Mouse (Mus musculus) stomach, postnatal 0 days (tissue): ENCODE data around the gene Olfr713. TPM values are rescaled to one million over a fixed set of nuclear protein-coding genes. Genes with fewer than 3 reads are reported as not detected.

Source experiments
- ATAC-seq: fragments of 200-750 bp; cut with Nextera tagmentation; 2 replicates; pipeline ENCODE4 v1.8.0; 2017; ENCODE audit not compliant: low FRiP score, low TSS enrichment
- DNase-seq: peaks from one replicate; pipeline ENCODE4 v3.0.0-alpha.2; 2016; ENCODE audit warnings: low spot score
- H3K27ac ChIP-seq: fragments of 300-500 bp; sonication (generic); replicated peaks from 2 replicates; pipeline ENCODE4 v1.5.1; 2014; ENCODE audit warnings: mild to moderate bottlenecking, control low read depth
- H3K27me3 ChIP-seq: fragments of 300-500 bp; sonication (generic); 2 replicates; pipeline ENCODE4 v1.6.1; 2014; ENCODE audit warnings: low read length; ENCODE audit not compliant: control insufficient read depth, insufficient read depth
- H3K36me3 ChIP-seq: fragments of 300-500 bp; sonication (generic); 2 replicates; pipeline ENCODE4 v1.6.1; 2014; ENCODE audit warnings: low read length, mixed read lengths; ENCODE audit not compliant: control insufficient read depth, insufficient read depth
- H3K4me1 ChIP-seq: fragments of 300-500 bp; sonication (generic); replicated peaks from 2 replicates; pipeline ENCODE4 v1.6.1; 2014; ENCODE audit warnings: antibody characterized with exemption; ENCODE audit not compliant: control insufficient read depth, insufficient read depth
- H3K4me2 ChIP-seq: fragments of 300-500 bp; sonication (generic); replicated peaks from 2 replicates; pipeline ENCODE4 v1.6.1; 2014; ENCODE audit warnings: low read depth, mild to moderate bottlenecking, control low read depth, moderate library complexity
- H3K4me3 ChIP-seq: fragments of 300-500 bp; sonication (generic); 2 replicates; pipeline ENCODE4 v1.5.1; 2014; ENCODE audit warnings: low read depth, low read length, control low read depth
- H3K9ac ChIP-seq: fragments of 300-500 bp; sonication (generic); 2 replicates; pipeline ENCODE4 v1.6.1; 2014; ENCODE audit warnings: mild to moderate bottlenecking, low read length, control low read depth, mixed read lengths
- H3K9me3 ChIP-seq: fragments of 300-500 bp; sonication (generic); 2 replicates; pipeline ENCODE4 v1.6.1; 2016; ENCODE audit warnings: low read length; ENCODE audit not compliant: control insufficient read depth
- CTCF ChIP-seq: IDR thresholded peaks from 2 replicates; pipeline ENCODE4 v1.5.1; 2016; ENCODE audit warnings: antibody characterized with exemption, low read depth, mild to moderate bottlenecking, moderate library complexity
- EP300 ChIP-seq: optimal IDR thresholded peaks from 2 replicates; pipeline ENCODE3; 2016; ENCODE audit warnings: antibody characterized with exemption
- WGBS: fragments of 180-500 bp; shearing (Covaris S2); extraction: QIAGEN DNeasy Blood & Tissue Kit; methylation state at CpG from one replicate; pipeline ENCODE4 v1.1.7; 2014; 5-methylcytosine and 5-hydroxymethylcytosine counted together
- polyA plus RNA-seq: library from polyadenylated mRNA; unstranded; fragments of >200 nt; fragmentation: Nextera tagmentation; extraction: Ambion mirVana; gene quantifications from 2 replicates; pipeline ENCODE4 v1.2.1, GENCODE M21; 2015

The Olfr713 gene
- polyA plus RNA-seq = not detected in 2 replicates

GRCm38 (mm10) chr7:107030874-107031273, at the start of gene Olfr713:
Olfr713 (plus strand) TSS chr7:107031174.
- Histone ChIP-seq H3K4me3 (no peak within 1 kb of the TSS), H3K27me3 (no peaks in the 10 kb centered on the region), H3K9ac (no peak within 1 kb of the TSS), H3K4me1 (no peaks in the 10 kb centered on the region), H3K27ac (no peak within 1 kb of the TSS), H3K9me3 (no peaks in the 10 kb centered on the region), H3K36me3 (no peaks in the 10 kb centered on the region), H3K4me2 (no peak within 1 kb of the TSS)
- 83% methylated on average over 1 of the region's 1 CpGs for WGBS
- no peak for TF ChIP-seq EP300
- TF ChIP-seq CTCF = no peak
- DNase-seq (no peak), ATAC-seq (no peak)

- Histone ChIP-seq H3K4me3 (no peak overlapping the region), H3K27me3 (no peaks in the 10 kb centered on the region), H3K4me1 (no peaks in the 10 kb centered on the region), H3K27ac (no peak overlapping the region), H3K4me2 (no peak overlapping the region), H3K9ac (no peak overlapping the region), H3K36me3 (no peaks in the 10 kb centered on the region), H3K9me3 (no peaks in the 10 kb centered on the region)
- TF ChIP-seq CTCF (no peak), EP300 (no peak)
- 86% methylated on average over 3 of the region's 3 CpGs for WGBS
- DNase-seq (no peak), ATAC-seq (no peak)
Measured at GRCm38 (mm10) chr7:106985236-106985635, 45.7 kb upstream of the Olfr713 start.

GRCm38 (mm10) chr7:107000798-107001197, 30.2 kb upstream of the Olfr713 start:
- Histone ChIP-seq H3K4me3 (no peak overlapping the region), H3K27ac (no peak overlapping the region), H3K9me3 (no peaks in the 10 kb centered on the region), H3K36me3 (no peaks in the 10 kb centered on the region), H3K27me3 (no peaks in the 10 kb centered on the region), H3K9ac (no peak overlapping the region), H3K4me1 (no peaks in the 10 kb centered on the region), H3K4me2 (no peak overlapping the region)
- ATAC-seq (no peak), DNase-seq (no peak)
- WGBS = 90% methylated on average over 7 of the region's 7 CpGs
- no peak for TF ChIP-seq EP300
- TF ChIP-seq CTCF = no peak

GRCm38 (mm10) chr7:107004169-107004568, 26.8 kb upstream of the Olfr713 start:
- H3K4me3 ChIP-seq = no peak overlapping the region
- no peak overlapping the region for H3K9ac ChIP-seq
- H3K27ac ChIP-seq = no peak overlapping the region
- no peak for TF ChIP-seq EP300
- no peak for TF ChIP-seq CTCF
- H3K27me3 ChIP-seq = no peaks in the 10 kb centered on the region
- ATAC-seq = no peak
- no peaks in the 10 kb centered on the region for H3K9me3 ChIP-seq
- no peak for DNase-seq
- 44% methylated on average over 3 of the region's 3 CpGs for WGBS
- no peaks in the 10 kb centered on the region for H3K4me1 ChIP-seq
- H3K36me3 ChIP-seq = no peaks in the 10 kb centered on the region
- no peak overlapping the region for H3K4me2 ChIP-seq

- H3K4me3 ChIP-seq = no peak within 1 kb of the TSS
Measured at GRCm38 (mm10) chr7:107005972-107006371, 25.0 kb upstream of the Olfr713 start, which contains the start of gene Olfr2. Olfr2 (minus strand) TSS chr7:107006072.

GRCm38 (mm10) chr7:107039934-107040563, 9.1 kb downstream of the Olfr713 start:
- no peak overlapping the region for H3K9ac ChIP-seq
- 65% methylated on average over 2 of the region's 2 CpGs for WGBS
- ATAC-seq (no peak), DNase-seq (no peak)
- no peaks in the 10 kb centered on the region for H3K27me3 ChIP-seq
- TF ChIP-seq CTCF = no peak
- no peak for TF ChIP-seq EP300
- H3K9me3 ChIP-seq = no peaks in the 10 kb centered on the region
- H3K4me1 ChIP-seq = no peaks in the 10 kb centered on the region
- no peak overlapping the region for H3K27ac ChIP-seq
- H3K36me3 ChIP-seq = no peaks in the 10 kb centered on the region
- H3K4me3 ChIP-seq = no peak overlapping the region
- H3K4me2 ChIP-seq = no peak overlapping the region

More at GRCm38 (mm10) chr7:107005972-107006371, 25.0 kb upstream of the Olfr713 start, which contains the start of gene Olfr2:
- no peak for ATAC-seq
- Histone ChIP-seq H3K27me3 (no peaks in the 10 kb centered on the region), H3K9ac (no peak within 1 kb of the TSS), H3K4me2 (no peak within 1 kb of the TSS), H3K4me1 (no peaks in the 10 kb centered on the region), H3K27ac (no peak within 1 kb of the TSS), H3K36me3 (no peaks in the 10 kb centered on the region), H3K9me3 (no peaks in the 10 kb centered on the region)
- WGBS = 50% methylated on average over 1 of the region's 1 CpGs
- no peak for TF ChIP-seq EP300
- TF ChIP-seq CTCF = no peak
- no peak for DNase-seq
